Mouse (Mus musculus) heart, adult 18-20 months (tissue): ENCODE measurements at regions not wholly inside any gene's neighbourhood (a gene's known extent, or its start where the extent isn't known, plus 50 kb on each side); places are given as distances from the start of the nearest gene placed in this dataset.

Experiments
- DNase-seq, 2 experiments: peaks; one replicate each; pipeline ENCODE4 v3.0.0; 2021 to 2022; ENCODE audit warnings: mixed read lengths in 1 of 2

DNA sequence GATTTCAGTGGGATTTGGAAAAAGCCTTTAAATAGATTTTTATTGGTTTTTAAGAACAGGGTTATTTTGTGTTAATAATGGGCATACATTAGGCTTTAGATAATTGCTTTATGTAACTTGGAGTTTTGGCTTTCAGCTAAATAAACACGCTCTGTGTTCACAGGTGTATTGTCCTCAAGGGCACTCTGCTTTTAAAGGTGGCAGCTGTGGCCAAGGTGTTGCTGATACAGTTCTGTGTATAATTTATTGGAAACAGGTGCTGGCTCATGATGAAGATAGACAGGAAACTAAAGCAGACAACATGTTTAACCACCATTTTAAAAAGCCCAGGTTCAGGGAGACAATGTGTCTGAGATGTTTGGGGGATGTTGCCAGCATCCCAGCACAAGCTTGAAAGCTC is 242.3 kb upstream of the Lrtm1 start:
- DNase-seq, result no peak

- no peak for DNase-seq
These were observed 240.2 kb upstream of the Lrtm1 start for GRCm38 (mm10) chr14:28777791-28778190.

DNA sequence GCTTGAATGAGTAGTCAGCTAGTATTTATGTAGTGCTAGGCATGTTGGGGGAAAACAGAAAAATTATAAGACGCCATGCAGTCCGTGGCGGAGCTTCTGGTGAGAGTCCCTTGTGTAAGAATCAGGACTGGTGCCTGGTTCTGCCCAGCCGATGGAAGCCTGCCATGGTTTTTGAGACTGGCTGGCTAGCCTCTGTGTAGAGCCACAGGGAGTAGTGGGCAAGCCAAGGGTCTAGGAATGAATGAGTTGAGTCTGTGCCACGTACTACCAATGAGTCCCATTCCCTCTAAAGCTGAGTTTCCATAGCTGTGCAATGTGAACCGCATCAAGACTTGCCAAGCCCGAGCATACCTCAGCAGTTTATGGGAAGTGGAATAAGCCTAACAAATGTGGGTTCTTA is 236.3 kb upstream of the Lrtm1 start:
- peak in 1 of 2 experiments; percentile 2 for DNase-seq

DNA sequence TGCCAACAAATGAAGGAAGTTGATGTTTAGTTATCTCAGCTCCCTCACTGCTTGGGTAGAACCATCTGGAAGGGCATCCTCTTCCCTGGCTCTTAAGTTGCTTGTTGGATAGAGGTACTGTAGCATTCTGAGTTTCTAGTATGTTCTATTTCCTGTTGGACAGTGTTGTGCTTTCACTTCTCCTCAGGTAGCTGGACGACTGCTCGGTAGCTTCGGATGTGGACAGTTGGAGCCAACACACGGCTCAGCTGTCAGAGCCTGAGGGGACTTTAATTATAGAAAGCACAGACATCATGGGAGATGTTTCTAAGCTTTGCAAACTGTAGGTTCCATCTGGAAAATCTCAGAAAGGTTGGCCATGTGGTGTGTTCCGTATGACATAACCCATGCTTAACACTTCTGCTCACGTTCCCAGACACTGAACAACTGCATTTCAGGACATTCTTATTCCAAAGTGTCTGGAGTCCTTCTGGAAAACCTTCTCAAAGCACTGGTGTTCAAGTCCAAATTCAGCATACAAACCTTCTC is 233.8 kb upstream of the Lrtm1 start:
- DNase-seq, result no peak

- no peak for DNase-seq
These were observed 219.7 kb upstream of the Lrtm1 start for GRCm38 (mm10) chr14:28798290-28798689.

DNA sequence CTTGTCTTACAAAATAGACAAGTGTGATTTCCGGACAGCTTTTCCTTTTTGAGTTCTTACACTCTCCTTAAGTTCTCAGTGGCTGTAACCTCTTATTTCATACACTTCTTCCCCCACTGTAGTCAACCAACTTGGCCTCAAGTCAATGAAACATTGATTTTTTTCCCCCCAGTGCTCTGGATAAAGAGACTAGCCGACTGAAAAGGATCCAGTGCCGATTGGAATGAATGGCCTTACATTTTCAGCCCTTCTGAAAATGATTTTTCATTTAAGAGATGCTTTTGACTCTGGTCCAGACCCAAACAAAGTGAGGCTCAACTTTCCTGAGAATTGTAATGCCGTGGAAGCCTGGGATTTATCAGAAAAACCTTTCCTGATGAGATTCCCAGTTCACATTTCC is 216.3 kb upstream of the Lrtm1 start:
- DNase-seq, result no peak

DNA sequence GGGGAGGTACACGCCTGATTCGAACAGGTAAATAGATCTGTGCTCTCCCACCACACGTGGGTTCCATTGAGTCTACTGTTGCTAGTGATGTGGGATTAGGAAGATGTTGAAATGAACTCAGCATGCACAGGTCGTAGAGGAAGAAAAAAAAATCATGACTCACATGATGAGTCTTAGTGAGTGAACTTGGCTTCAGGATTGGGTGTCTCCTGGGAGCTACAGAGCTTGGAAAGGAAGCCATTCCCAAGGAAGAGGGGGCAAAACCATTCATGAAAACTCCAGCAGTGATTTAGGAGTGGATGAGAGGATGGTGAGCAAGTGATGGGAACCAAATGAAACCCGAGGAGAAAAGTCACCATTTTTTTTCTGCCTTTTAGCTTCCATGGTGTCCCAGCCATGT is 215.9 kb upstream of the Lrtm1 start:
- no peak for DNase-seq

DNA sequence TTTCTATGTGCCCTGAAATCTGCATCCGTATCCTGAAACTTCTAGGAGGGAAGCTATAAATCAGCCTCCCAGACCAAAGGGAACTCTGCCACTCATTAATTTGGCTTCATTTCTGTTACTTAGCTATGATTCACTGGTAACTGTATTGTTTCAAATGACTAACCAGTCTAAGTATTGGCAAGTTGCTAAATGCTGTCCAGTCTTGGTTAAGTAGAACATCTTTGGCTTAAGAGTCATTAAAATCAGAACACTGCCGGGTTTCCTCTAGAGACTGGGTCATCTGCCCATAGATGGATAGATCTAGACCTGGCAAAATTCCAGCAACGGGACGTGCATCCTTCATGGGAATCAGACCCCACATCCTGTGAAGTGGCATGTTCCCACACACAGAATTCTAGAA is 209.9 kb upstream of the Lrtm1 start:
- DNase-seq, result no peak

DNA sequence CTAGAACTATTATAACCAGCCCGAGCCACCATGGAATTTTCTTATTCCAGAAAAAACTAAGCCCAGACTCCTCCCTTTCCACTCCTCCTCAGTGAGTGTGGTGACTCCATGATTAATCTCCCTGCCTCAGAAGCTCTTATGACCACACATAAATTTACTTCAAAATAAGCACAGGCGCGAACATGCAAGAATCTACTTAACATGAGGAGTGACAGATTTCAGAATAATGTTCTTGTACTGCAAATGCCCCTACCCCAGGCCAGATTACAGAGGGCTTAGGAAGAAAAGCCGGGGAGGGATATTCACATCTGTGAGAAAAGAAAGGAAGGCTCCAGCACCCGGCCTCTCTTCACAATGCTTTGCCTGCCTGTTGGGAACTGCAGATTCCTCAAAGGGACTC is 208.7 kb upstream of the Lrtm1 start:
- DNase-seq, result no peak

DNA sequence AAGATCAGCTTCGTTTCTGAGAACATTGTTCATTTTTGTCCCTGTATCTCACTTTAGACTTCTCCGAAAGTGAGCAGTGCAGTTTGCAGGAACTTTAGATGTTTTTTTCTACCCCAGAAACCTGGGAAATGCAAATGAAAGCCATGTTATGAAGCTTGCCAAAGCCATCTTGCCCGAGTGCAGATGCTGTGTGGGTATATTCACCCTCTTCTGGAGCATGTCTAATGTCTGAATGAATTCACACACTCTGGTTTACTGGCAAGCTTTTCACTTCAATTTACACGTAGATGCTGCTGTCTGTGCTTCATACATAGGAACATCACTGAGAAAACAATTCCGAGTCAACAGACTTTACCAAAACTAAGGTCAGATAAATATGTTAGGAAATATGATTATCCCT is 197.0 kb upstream of the Lrtm1 start:
- DNase-seq, result no peak

GRCm38 (mm10) chr14:28827186-28827585 is 190.8 kb upstream of the Lrtm1 start:
- no peak for DNase-seq

- DNase-seq, result no peak
These were observed 180.9 kb upstream of the Lrtm1 start for GRCm38 (mm10) chr14:28837117-28837516.

- peak; percentile 32 to 52 for DNase-seq
These were observed 169.0 kb upstream of the Lrtm1 start for GRCm38 (mm10) chr14:28848831-28849590.
